Mouse (Mus musculus) liver, embryonic 12.5 days (tissue): ENCODE measurements around the gene Hoxd1. TPM values are rescaled to one million over a fixed set of nuclear protein-coding genes. Genes with fewer than 3 reads are reported as not detected.
A peak's percentile ranks its signal among the peaks of the same experiment; 100 is the strongest.

Source experiments
- ATAC-seq: fragments of 200-750 bp; cut with Nextera tagmentation; 2 replicates; pipeline ENCODE4 v1.8.0; 2017; ENCODE audit warnings: moderate number of reproducible peaks, mild to moderate bottlenecking, moderate library complexity
- H3K27ac ChIP-seq: fragments of 300-500 bp; sonication (generic); 2 replicates; pipeline ENCODE4 v1.5.1; 2016; ENCODE audit warnings: mild to moderate bottlenecking
- H3K27me3 ChIP-seq: fragments of 300-500 bp; sonication (generic); replicated peaks from 2 replicates; pipeline ENCODE4 v1.6.1; 2016; ENCODE audit warnings: mild to moderate bottlenecking, moderate library complexity
- H3K36me3 ChIP-seq: fragments of 300-500 bp; sonication (generic); 2 replicates; pipeline ENCODE4 v1.6.1; 2016; ENCODE audit warnings: mild to moderate bottlenecking, moderate library complexity
- H3K4me1 ChIP-seq: fragments of 300-500 bp; sonication (generic); 2 replicates; pipeline ENCODE4 v1.6.1; 2016
- H3K4me2 ChIP-seq: fragments of 300-500 bp; sonication (generic); 2 replicates; pipeline ENCODE4 v1.6.1; 2016; ENCODE audit warnings: mild to moderate bottlenecking, moderate library complexity
- H3K4me3 ChIP-seq: fragments of 300-500 bp; sonication (generic); 2 replicates; pipeline ENCODE4 v1.5.1; 2016; ENCODE audit warnings: mild to moderate bottlenecking, moderate library complexity
- H3K9ac ChIP-seq: fragments of 300-500 bp; sonication (generic); 2 replicates; pipeline ENCODE4 v1.6.1; 2016; ENCODE audit warnings: mild to moderate bottlenecking, moderate library complexity
- H3K9me3 ChIP-seq: fragments of 300-500 bp; sonication (generic); replicated peaks from 2 replicates; pipeline ENCODE4 v1.6.1; 2016; ENCODE audit warnings: mild to moderate bottlenecking, moderate library complexity
- WGBS: fragments of 180-500 bp; shearing (Covaris S2); methylation state at CpG from one replicate; pipeline ENCODE4 v1.1.7; 2016; ENCODE audit not compliant: insufficient replicate concordance; 5-methylcytosine and 5-hydroxymethylcytosine counted together
- polyA plus RNA-seq: library from polyadenylated mRNA; unstranded; fragments of >200 nt; fragmentation: Nextera tagmentation; extraction: Ambion mirVana; gene quantifications from 2 replicates; pipeline ENCODE4 v1.2.1, GENCODE M21; 2016

Hoxd1 gene
- polyA plus RNA-seq, 1 experiment from 2014 or later = not detected

- Histone ChIP-seq H3K9ac (no peak overlapping the region), H3K4me2 (no peak overlapping the region), H3K9me3 (no peaks in the 10 kb centered on the region), H3K4me3 (no peak overlapping the region), H3K27ac (no peak overlapping the region), H3K4me1 (peaks cover 5% of the 10 kb centered on the region; the same call in 1 of the 2 replicates), H3K36me3 (no peaks in the 10 kb centered on the region), H3K27me3 (peaks cover 98% of the 10 kb centered on the region)
- ATAC-seq = no peak
- WGBS = 22% methylated on average over 17 of the region's 17 CpGs
These were observed 37.6 kb upstream of the Hoxd1 start for GRCm38 (mm10) chr2:74725171-74725570.

GRCm38 (mm10) chr2:74726551-74726950 is 36.2 kb upstream of the Hoxd1 start, which contains the start of gene Gm28230:
Gene Gm28230 (plus strand): TSS chr2:74726728.
- H3K4me2 ChIP-seq = peak within 1 kb of the TSS; percentile 54
- H3K36me3 ChIP-seq = no peaks in the 10 kb centered on the region
- ATAC-seq = no peak
- WGBS = 26% methylated on average over 5 of the region's 5 CpGs
- no peak within 1 kb of the TSS for H3K27ac ChIP-seq
- H3K4me1 ChIP-seq = peaks cover 5% of the 10 kb centered on the region; the same call in 1 of the 2 replicates
- H3K4me3 ChIP-seq = peak within 1 kb of the TSS; percentile 33
- no peak within 1 kb of the TSS for H3K9ac ChIP-seq
- H3K27me3 ChIP-seq = peaks cover 98% of the 10 kb centered on the region
- H3K9me3 ChIP-seq = no peaks in the 10 kb centered on the region

- Histone ChIP-seq H3K27ac (no peak overlapping the region), H3K9me3 (no peaks in the 10 kb centered on the region), H3K36me3 (no peaks in the 10 kb centered on the region), H3K9ac (no peak overlapping the region), H3K4me3 (peak overlapping the region; percentile 33), H3K4me2 (peak overlapping the region; percentile 54), H3K4me1 (peaks cover 5% of the 10 kb centered on the region; the same call in 1 of the 2 replicates), H3K27me3 (peaks cover 98% of the 10 kb centered on the region)
- ATAC-seq = no peak
- WGBS = 2% methylated on average over 43 of the region's 43 CpGs
These were observed 35.7 kb upstream of the Hoxd1 start for GRCm38 (mm10) chr2:74726973-74727639.

- Histone ChIP-seq H3K4me2 (peak overlapping the region; percentile 54), H3K9ac (no peak overlapping the region), H3K36me3 (no peaks in the 10 kb centered on the region), H3K27me3 (peaks cover 98% of the 10 kb centered on the region), H3K4me1 (peaks cover 5% of the 10 kb centered on the region; the same call in 1 of the 2 replicates), H3K27ac (no peak overlapping the region), H3K9me3 (no peaks in the 10 kb centered on the region), H3K4me3 (peak overlapping the region; percentile 33)
- 7% methylated on average over 25 of the region's 25 CpGs for WGBS
- no peak for ATAC-seq
These were observed 35.0 kb upstream of the Hoxd1 start for GRCm38 (mm10) chr2:74727640-74728302.

- H3K36me3 ChIP-seq = no peaks in the 10 kb centered on the region
- H3K9me3 ChIP-seq = no peaks in the 10 kb centered on the region
- ATAC-seq = no peak
- no peak overlapping the region for H3K9ac ChIP-seq
- H3K27ac ChIP-seq = no peak overlapping the region
- H3K4me1 ChIP-seq = peaks cover 5% of the 10 kb centered on the region; the same call in 1 of the 2 replicates
- no peak overlapping the region for H3K4me3 ChIP-seq
- 31% methylated on average over 13 of the region's 13 CpGs for WGBS
- H3K4me2 ChIP-seq = no peak overlapping the region
- H3K27me3 ChIP-seq = peaks cover 98% of the 10 kb centered on the region
These were observed 34.5 kb upstream of the Hoxd1 start for GRCm38 (mm10) chr2:74728303-74728680.

- Histone ChIP-seq H3K4me2 (no peak overlapping the region), H3K36me3 (no peaks in the 10 kb centered on the region), H3K9ac (no peak overlapping the region), H3K4me1 (peaks cover 5% of the 10 kb centered on the region; the same call in 1 of the 2 replicates), H3K9me3 (no peaks in the 10 kb centered on the region), H3K27ac (no peak overlapping the region), H3K4me3 (no peak overlapping the region), H3K27me3 (peaks cover 98% of the 10 kb centered on the region)
- no peak for ATAC-seq
- 21% methylated on average over 8 of the region's 8 CpGs for WGBS
These were observed 32.4 kb upstream of the Hoxd1 start for GRCm38 (mm10) chr2:74730331-74730730.

- ATAC-seq = no peak
- Histone ChIP-seq H3K27me3 (peaks cover 98% of the 10 kb centered on the region), H3K4me3 (no peak overlapping the region), H3K4me2 (no peak overlapping the region), H3K27ac (no peak overlapping the region), H3K4me1 (peaks cover 5% of the 10 kb centered on the region; the same call in 1 of the 2 replicates), H3K36me3 (no peaks in the 10 kb centered on the region), H3K9ac (no peak overlapping the region), H3K9me3 (no peaks in the 10 kb centered on the region)
These were observed 31.7 kb upstream of the Hoxd1 start for GRCm38 (mm10) chr2:74731055-74731454.

GRCm38 (mm10) chr2:74731799-74732512 is 30.8 kb upstream of the Hoxd1 start:
- 22% methylated on average over 9 of the region's 9 CpGs for WGBS
- Histone ChIP-seq H3K9me3 (no peaks in the 10 kb centered on the region), H3K4me2 (no peak overlapping the region), H3K36me3 (no peaks in the 10 kb centered on the region), H3K27me3 (peaks cover 98% of the 10 kb centered on the region), H3K4me3 (no peak overlapping the region), H3K9ac (no peak overlapping the region), H3K4me1 (peaks cover 5% of the 10 kb centered on the region; the same call in 1 of the 2 replicates), H3K27ac (no peak overlapping the region)
- no peak for ATAC-seq

- Histone ChIP-seq H3K4me1 (no peaks in the 10 kb centered on the region), H3K4me2 (peak overlapping the region; percentile 13), H3K27ac (no peak overlapping the region)
These were observed 30.1 kb upstream of the Hoxd1 start for GRCm38 (mm10) chr2:74732513-74733316.

GRCm38 (mm10) chr2:74733317-74733661 is 29.5 kb upstream of the Hoxd1 start:
- no peak overlapping the region for H3K9ac ChIP-seq
- H3K4me3 ChIP-seq = no peak overlapping the region
- ATAC-seq = no peak
- no peaks in the 10 kb centered on the region for H3K4me1 ChIP-seq
- no peak overlapping the region for H3K27ac ChIP-seq
- under 1% methylated on average over 16 of the region's 16 CpGs for WGBS
- H3K9me3 ChIP-seq = no peaks in the 10 kb centered on the region
- no peak overlapping the region for H3K4me2 ChIP-seq
- no peaks in the 10 kb centered on the region for H3K36me3 ChIP-seq
- peaks cover 98% of the 10 kb centered on the region for H3K27me3 ChIP-seq

More at GRCm38 (mm10) chr2:74732513-74733316, 30.1 kb upstream of the Hoxd1 start:
- 2% methylated on average over 52 of the region's 52 CpGs for WGBS
- Histone ChIP-seq H3K27me3 (peaks cover 98% of the 10 kb centered on the region), H3K36me3 (no peaks in the 10 kb centered on the region), H3K4me3 (no peak overlapping the region), H3K9ac (no peak overlapping the region), H3K9me3 (no peaks in the 10 kb centered on the region)
- no peak for ATAC-seq

- H3K27ac ChIP-seq = no peak overlapping the region
- no peak overlapping the region for H3K4me2 ChIP-seq
- no peak overlapping the region for H3K4me3 ChIP-seq
- ATAC-seq = no peak
- 2% methylated on average over 6 of the region's 6 CpGs for WGBS
- no peaks in the 10 kb centered on the region for H3K9me3 ChIP-seq
- H3K4me1 ChIP-seq = no peaks in the 10 kb centered on the region
- peaks cover 98% of the 10 kb centered on the region for H3K27me3 ChIP-seq
- no peaks in the 10 kb centered on the region for H3K36me3 ChIP-seq
- H3K9ac ChIP-seq = no peak overlapping the region
These were observed 29.0 kb upstream of the Hoxd1 start for GRCm38 (mm10) chr2:74733765-74734164.
